Mouse (Mus musculus) forelimb bud, embryonic 11.5 days (tissue): ENCODE results near the gene Mrpl51.

Source experiments
- DNase-seq: peaks from one replicate; pipeline ENCODE4 v3.0.0-alpha.2; 2012; ENCODE audit warnings: low read depth, low spot score

Mrpl51 gene

GRCm38 (mm10) chr6:125191332-125192015, at the start of gene Mrpl51, which contains the start of gene Ncapd2:
Mrpl51 (plus strand) TSS chr6:125191801.
Ncapd2 (minus strand) TSS chr6:125191701.
- peak; percentile 98 for DNase-seq

GRCm38 (mm10) chr6:125142436-125142835, 49.2 kb upstream of the Mrpl51 start:
- DNase-seq: no peak

GRCm38 (mm10) chr6:125143128-125143527, 48.5 kb upstream of the Mrpl51 start:
- no peak for DNase-seq

GRCm38 (mm10) chr6:125143904-125144303, 47.7 kb upstream of the Mrpl51 start:
- DNase-seq: no peak

GRCm38 (mm10) chr6:125145001-125145400, 46.6 kb upstream of the Mrpl51 start, which contains the start of gene Iffo1:
Iffo1 (plus strand) TSS chr6:125145241.
- DNase-seq: peak; percentile 96

GRCm38 (mm10) chr6:125145479-125145951, 46.1 kb upstream of the Mrpl51 start:
- DNase-seq: no peak

GRCm38 (mm10) chr6:125146148-125146547, 45.5 kb upstream of the Mrpl51 start:
- no peak for DNase-seq

- no peak for DNase-seq
Measured at GRCm38 (mm10) chr6:125146797-125147196, 44.8 kb upstream of the Mrpl51 start.

GRCm38 (mm10) chr6:125147329-125147728, 44.3 kb upstream of the Mrpl51 start:
- no peak for DNase-seq

- no peak for DNase-seq
Measured at GRCm38 (mm10) chr6:125148251-125148925, 43.2 kb upstream of the Mrpl51 start.

- no peak for DNase-seq
Measured at GRCm38 (mm10) chr6:125148926-125149568, 42.6 kb upstream of the Mrpl51 start.

- DNase-seq: no peak
Measured at GRCm38 (mm10) chr6:125149569-125149950, 42.0 kb upstream of the Mrpl51 start.

- no peak for DNase-seq
Measured at GRCm38 (mm10) chr6:125152212-125153017, 39.2 kb upstream of the Mrpl51 start.

- DNase-seq: no peak
Measured at GRCm38 (mm10) chr6:125153018-125153389, 38.6 kb upstream of the Mrpl51 start.

GRCm38 (mm10) chr6:125153682-125154081, 37.9 kb upstream of the Mrpl51 start:
- DNase-seq: no peak

GRCm38 (mm10) chr6:125154550-125154949, 37.1 kb upstream of the Mrpl51 start:
- DNase-seq: peak; percentile 32

GRCm38 (mm10) chr6:125155262-125155661, 36.3 kb upstream of the Mrpl51 start:
- DNase-seq: no peak

GRCm38 (mm10) chr6:125156491-125156890, 35.1 kb upstream of the Mrpl51 start:
- DNase-seq: no peak

GRCm38 (mm10) chr6:125156903-125157614, 34.5 kb upstream of the Mrpl51 start:
- DNase-seq: no peak

GRCm38 (mm10) chr6:125158944-125159492, 32.6 kb upstream of the Mrpl51 start:
- DNase-seq: no peak
